Mouse (Mus musculus) kidney, adult 2 months (tissue): Measurements from ENCODE around the gene Prss12. TPM values are rescaled to one million over a fixed set of nuclear protein-coding genes. Genes with fewer than 3 reads are reported as not detected.
A peak's percentile ranks its signal among the peaks of the same experiment; 100 is the strongest.

ENCODE experiments used
- DNase-seq: peaks from one replicate; pipeline ENCODE4 v3.0.0; 2021
- H3K27ac ChIP-seq: fragments of 200-500 bp; 2 replicates; pipeline ENCODE4 v1.5.1; 2012; ENCODE audit warnings: low read depth, low read length, control low read depth, inconsistent platforms; ENCODE audit not compliant: insufficient read depth
- H3K27me3 ChIP-seq: fragments of 200-500 bp; replicated peaks from 2 replicates; pipeline ENCODE4 v1.6.1; 2012; ENCODE audit warnings: mild to moderate bottlenecking, moderate library complexity, low read length, inconsistent platforms; ENCODE audit not compliant: control insufficient read depth, insufficient read depth
- H3K36me3 ChIP-seq: fragments of 200-500 bp; 2 replicates; pipeline ENCODE4 v1.6.1; 2012; ENCODE audit warnings: mild to moderate bottlenecking, moderate library complexity, low read length, inconsistent platforms; ENCODE audit not compliant: control insufficient read depth, insufficient read depth
- H3K4me1 ChIP-seq: fragments of 200-500 bp; 2 replicates; pipeline ENCODE4 v1.6.1; 2011; ENCODE audit warnings: low read length; ENCODE audit not compliant: control insufficient read depth, insufficient read depth
- H3K4me3 ChIP-seq: fragments of 200-500 bp; 2 replicates; pipeline ENCODE4 v1.5.1; 2011; ENCODE audit warnings: mild to moderate bottlenecking, low read depth, low read length, control low read depth; ENCODE audit not compliant: insufficient read depth
- CTCF ChIP-seq: fragments of 200-500 bp; conservative IDR thresholded peaks from 2 replicates; pipeline ENCODE4 v1.5.1; 2011; ENCODE audit warnings: low read depth, mild to moderate bottlenecking, control low read depth, low read length, moderate library complexity, mixed read lengths; ENCODE audit not compliant: insufficient read depth, insufficient read length
- POLR2A ChIP-seq: fragments of 200-500 bp; IDR thresholded peaks from one replicate; pipeline ENCODE4 v1.6.1; 2011; ENCODE audit warnings: low read depth, low read length, control low read depth
- WGBS: fragments of 180-500 bp; shearing (Covaris S2); methylation state at CpG from one replicate; pipeline ENCODE4 v1.1.7; 2018; 5-methylcytosine and 5-hydroxymethylcytosine counted together
- polyA plus RNA-seq: library from polyadenylated mRNA; depleted of rRNA; stranded (reverse); fragments of >200 nt; gene quantifications from 2 replicates; pipeline ENCODE4 v1.2.3, GENCODE M21; 2012

Prss12 gene
- polyA plus RNA-seq, 1 experiment: 1.6 TPM

- DNase-seq: no peak
- Histone ChIP-seq H3K4me3 (no peak overlapping the region), H3K27me3 (no peaks in the 10 kb centered on the region), H3K4me1 (peaks cover 2% of the 10 kb centered on the region; the same call in 1 of the 2 replicates), H3K27ac (no peak overlapping the region), H3K36me3 (no peaks in the 10 kb centered on the region)
- WGBS: 67% methylated on average over 4 of the region's 4 CpGs
- TF ChIP-seq CTCF (no peak), POLR2A (no peak)
These were observed 65.1 kb downstream of the Prss12 start for GRCm38 (mm10) chr3:123511818-123512217.

DNA sequence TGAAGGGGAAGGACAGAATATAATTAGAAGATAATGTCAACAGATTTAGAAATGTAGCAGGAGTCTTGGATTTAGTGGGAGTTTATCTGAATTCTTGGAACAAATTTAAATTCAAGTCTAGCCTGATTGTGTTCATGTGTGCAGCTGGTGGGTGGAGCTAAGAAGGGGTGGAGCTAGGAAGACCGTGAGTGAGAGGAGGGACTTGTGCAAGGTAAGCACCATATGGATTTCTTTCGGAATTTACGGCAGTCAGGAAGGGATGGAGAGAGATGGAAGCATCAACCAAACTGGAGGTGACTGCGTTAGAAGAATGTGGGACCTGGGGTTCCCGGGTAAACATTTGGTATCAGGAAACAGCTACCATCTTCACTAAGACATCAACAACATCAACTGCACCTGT lies 68.2 kb downstream of the Prss12 start:
- Histone ChIP-seq H3K4me3 (no peak overlapping the region), H3K36me3 (no peaks in the 10 kb centered on the region), H3K27ac (no peak overlapping the region), H3K27me3 (no peaks in the 10 kb centered on the region), H3K4me1 (no peaks in the 10 kb centered on the region)
- no peak for DNase-seq
- no peak for TF ChIP-seq POLR2A
- no peak for TF ChIP-seq CTCF
- WGBS: 47% methylated on average over 5 of the region's 5 CpGs

- no peaks in the 10 kb centered on the region for H3K27me3 ChIP-seq
- H3K36me3 ChIP-seq: no peaks in the 10 kb centered on the region
- TF ChIP-seq CTCF (0 out of 2 replicates have a peak, but pooled peaks have one; percentile 10), POLR2A (no peak)
- WGBS: 10% methylated on average over 5 of the region's 5 CpGs
- DNase-seq: peak; percentile 70
- H3K4me3 ChIP-seq: no peak overlapping the region
- no peaks in the 10 kb centered on the region for H3K4me1 ChIP-seq
- no peak overlapping the region for H3K27ac ChIP-seq
These were observed 69.1 kb downstream of the Prss12 start for GRCm38 (mm10) chr3:123515600-123516359.

DNA sequence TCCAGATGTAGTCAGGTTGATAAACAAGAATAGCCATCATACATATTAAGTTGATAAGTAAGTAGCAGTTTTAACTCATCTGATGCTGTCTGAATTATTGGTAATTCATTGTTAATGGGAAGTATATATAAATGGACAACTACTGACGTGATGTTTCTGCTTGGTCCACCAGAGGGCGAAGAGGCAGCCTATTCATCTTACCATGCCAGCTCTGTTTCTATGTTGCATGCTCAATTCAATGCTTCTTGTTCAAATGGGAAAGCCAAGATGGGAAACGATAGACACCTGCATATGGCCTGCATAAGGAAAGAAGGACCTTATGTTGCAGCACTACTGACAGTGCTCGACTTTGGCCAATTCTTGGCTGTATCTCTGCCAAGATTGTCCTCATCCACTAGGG lies 70.1 kb downstream of the Prss12 start:
- 28% methylated on average over 4 of the region's 4 CpGs for WGBS
- no peaks in the 10 kb centered on the region for H3K4me1 ChIP-seq
- H3K36me3 ChIP-seq: no peaks in the 10 kb centered on the region
- peak; percentile 41 for DNase-seq
- H3K4me3 ChIP-seq: no peak overlapping the region
- TF ChIP-seq CTCF (peak; percentile 53), POLR2A (no peak)
- no peak overlapping the region for H3K27ac ChIP-seq
- no peaks in the 10 kb centered on the region for H3K27me3 ChIP-seq

GRCm38 (mm10) chr3:123526313-123527067 lies 79.8 kb downstream of the Prss12 start:
- DNase-seq: no peak
- Histone ChIP-seq H3K36me3 (no peaks in the 10 kb centered on the region), H3K4me3 (no peak overlapping the region), H3K4me1 (no peaks in the 10 kb centered on the region), H3K27me3 (no peaks in the 10 kb centered on the region), H3K27ac (no peak overlapping the region)
- TF ChIP-seq POLR2A (no peak), CTCF (no peak)
- WGBS: 57% methylated on average over 11 of the region's 11 CpGs

GRCm38 (mm10) chr3:123527806-123528507 lies 81.2 kb downstream of the Prss12 start:
- 55% methylated on average over 10 of the region's 10 CpGs for WGBS
- Histone ChIP-seq H3K36me3 (no peaks in the 10 kb centered on the region), H3K4me1 (no peaks in the 10 kb centered on the region), H3K27ac (no peak overlapping the region), H3K27me3 (no peaks in the 10 kb centered on the region), H3K4me3 (no peak overlapping the region)
- TF ChIP-seq CTCF: no peak
- TF ChIP-seq POLR2A: no peak
- peak; percentile 43 for DNase-seq
